Mouse (Mus musculus): ENCODE results near the gene Aim2.

- TF ChIP-seq CTCF (IDR thresholded peaks at IDR 0.05; ENCODE audit: control insufficient read depth, insufficient read depth, insufficient read length) (no peak), FOSL1 (IDR thresholded peaks at IDR 0.05; ENCODE audit: insufficient read depth, low read length, poor library complexity, severe bottlenecking) (no peak)
These were observed 4.6 kb downstream of the Aim2 start for GRCm38 (mm10) chr1:173355107-173355846.
